Mouse (Mus musculus) thymus, postnatal 4 days (tissue): ENCODE data around the gene Sorcs2.

Experiments
- DNase-seq: peaks from one replicate; pipeline ENCODE4 v3.0.0; 2021

The Sorcs2 gene

GRCm38 (mm10) chr5:36043154-36043553 lies 354.8 kb downstream of the Sorcs2 start:
- DNase-seq = no peak

- peak; percentile 5 for DNase-seq
Measured at GRCm38 (mm10) chr5:36041756-36042155, 356.2 kb downstream of the Sorcs2 start.

- no peak for DNase-seq
Measured at GRCm38 (mm10) chr5:36041236-36041562, 356.7 kb downstream of the Sorcs2 start.

- peak; percentile 13 for DNase-seq
Measured at GRCm38 (mm10) chr5:36040398-36041235, 357.3 kb downstream of the Sorcs2 start.

GRCm38 (mm10) chr5:36039596-36039995 lies 358.3 kb downstream of the Sorcs2 start:
- no peak for DNase-seq

- DNase-seq = peak; percentile 44
Measured at GRCm38 (mm10) chr5:36033531-36034426, 364.2 kb downstream of the Sorcs2 start.

GRCm38 (mm10) chr5:36025076-36025475 lies 372.9 kb downstream of the Sorcs2 start:
- DNase-seq = no peak

- DNase-seq = no peak
Measured at GRCm38 (mm10) chr5:36024003-36024685, 373.8 kb downstream of the Sorcs2 start.

- no peak for DNase-seq
Measured at GRCm38 (mm10) chr5:36022361-36022760, 375.6 kb downstream of the Sorcs2 start.

GRCm38 (mm10) chr5:36021091-36021490 lies 376.8 kb downstream of the Sorcs2 start:
- no peak for DNase-seq

GRCm38 (mm10) chr5:36018366-36018765 lies 379.6 kb downstream of the Sorcs2 start:
- DNase-seq = peak; percentile 58

GRCm38 (mm10) chr5:36009405-36009804 lies 388.5 kb downstream of the Sorcs2 start:
- no peak for DNase-seq

- no peak for DNase-seq
Measured at GRCm38 (mm10) chr5:36007649-36008048, 390.3 kb downstream of the Sorcs2 start.

GRCm38 (mm10) chr5:36006586-36006985 lies 391.4 kb downstream of the Sorcs2 start:
- DNase-seq = no peak

GRCm38 (mm10) chr5:36006106-36006505 lies 391.8 kb downstream of the Sorcs2 start:
- DNase-seq = peak; percentile 48

- DNase-seq = peak; percentile 26
Measured at GRCm38 (mm10) chr5:36003797-36004196, 394.1 kb downstream of the Sorcs2 start.

- DNase-seq = no peak
Measured at GRCm38 (mm10) chr5:35989986-35990735, 407.8 kb downstream of the Sorcs2 start.

- DNase-seq = no peak
Measured at GRCm38 (mm10) chr5:35989506-35989905, 408.4 kb downstream of the Sorcs2 start.

GRCm38 (mm10) chr5:35988085-35988484 lies 409.9 kb downstream of the Sorcs2 start:
- DNase-seq = no peak

- no peak for DNase-seq
Measured at GRCm38 (mm10) chr5:35985611-35986010, 412.3 kb downstream of the Sorcs2 start.

- peak; percentile 94 for DNase-seq
Measured at GRCm38 (mm10) chr5:35981976-35982375, 416.0 kb downstream of the Sorcs2 start.

GRCm38 (mm10) chr5:35981341-35981740 lies 416.6 kb downstream of the Sorcs2 start:
- DNase-seq = no peak
